Mouse (Mus musculus) heart, postnatal 0 days (tissue): ENCODE measurements around the gene Med27.

Source experiments
- CTCF ChIP-seq: IDR thresholded peaks from 2 replicates; pipeline ENCODE4 v1.5.1; 2016; ENCODE audit warnings: antibody characterized with exemption, control low read depth, low read depth
- EP300 ChIP-seq: IDR thresholded peaks from 2 replicates; pipeline ENCODE4 v1.6.1; 2016; ENCODE audit warnings: antibody characterized with exemption, low read depth

DNA sequence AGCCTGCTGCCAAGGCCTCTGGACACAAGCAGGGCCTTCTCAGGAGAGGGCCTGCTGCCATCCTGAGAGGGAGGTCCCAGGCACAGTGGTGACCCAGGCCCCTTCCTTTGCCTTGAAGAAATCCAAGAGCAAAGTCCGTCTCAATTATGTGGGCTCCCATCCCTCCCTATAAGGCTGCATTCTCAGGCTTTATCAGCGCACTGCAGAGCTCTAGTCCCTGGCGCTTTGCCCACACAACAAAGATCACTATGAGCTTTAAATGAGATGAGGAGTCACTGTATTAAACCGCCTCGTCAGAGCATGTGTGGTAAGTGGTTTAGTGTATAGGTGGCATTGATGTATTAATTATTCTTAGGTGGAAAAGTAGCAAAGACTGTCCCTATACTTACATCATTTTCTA, 85.9 kb downstream of the Med27 start:
- no peak for TF ChIP-seq CTCF
- TF ChIP-seq EP300, result no peak
